Mouse (Mus musculus) limb, embryonic 13.5 days (tissue): ENCODE measurements at regions not wholly inside any gene's neighbourhood (a gene's known extent, or its start where the extent isn't known, plus 50 kb on each side); places are given as distances from the start of the nearest gene placed in this dataset.
"Not testable (repeated sequence)": the region's sequence is repeated elsewhere in the genome, so short reads cannot be mapped to it uniquely, and the experiment has no call there.

Experiments used
- ATAC-seq: fragments of 200-750 bp; cut with Nextera tagmentation; 2 replicates; pipeline ENCODE4 v1.8.0; 2017; ENCODE audit warnings: low read depth, moderate number of reproducible peaks, moderate TSS enrichment; ENCODE audit not compliant: low FRiP score
- H3K27ac ChIP-seq: fragments of 300-500 bp; sonication (generic); 2 replicates; pipeline ENCODE4 v1.5.1; 2015; ENCODE audit warnings: inconsistent platforms, mild to moderate bottlenecking, moderate library complexity
- H3K27me3 ChIP-seq: fragments of 300-500 bp; sonication (generic); 2 replicates; pipeline ENCODE4 v1.6.1; 2015; ENCODE audit warnings: mild to moderate bottlenecking, inconsistent platforms
- H3K36me3 ChIP-seq: fragments of 300-500 bp; sonication (generic); 2 replicates; pipeline ENCODE4 v1.6.1; 2015; ENCODE audit warnings: inconsistent platforms, mild to moderate bottlenecking, moderate library complexity
- H3K4me1 ChIP-seq: fragments of 300-500 bp; sonication (generic); 2 replicates; pipeline ENCODE4 v1.6.1; 2015; ENCODE audit warnings: inconsistent platforms
- H3K4me2 ChIP-seq: fragments of 300-500 bp; sonication (generic); replicated peaks from 2 replicates; pipeline ENCODE4 v1.6.1; 2015; ENCODE audit warnings: inconsistent platforms, mild to moderate bottlenecking, moderate library complexity
- H3K4me3 ChIP-seq: fragments of 300-500 bp; sonication (generic); 2 replicates; pipeline ENCODE4 v1.5.1; 2015; ENCODE audit warnings: moderate library complexity, mild to moderate bottlenecking, inconsistent platforms
- H3K9ac ChIP-seq: fragments of 300-500 bp; sonication (generic); 2 replicates; pipeline ENCODE4 v1.6.1; 2015; ENCODE audit warnings: mild to moderate bottlenecking, inconsistent platforms
- H3K9me3 ChIP-seq: fragments of 300-500 bp; sonication (generic); 2 replicates; pipeline ENCODE4 v1.6.1; 2016; ENCODE audit warnings: inconsistent platforms
- whole genome bisulfite sequencing: fragments of 180-500 bp; shearing (Covaris S2); methylation state at CpG from one replicate; pipeline ENCODE4 v1.1.7; 2015; 5-methylcytosine and 5-hydroxymethylcytosine counted together

- H3K9me3 ChIP-seq: peaks cover 20% of the 10 kb centered on the region
- not testable (repeated sequence) for H3K4me3 ChIP-seq, H3K36me3 ChIP-seq, H3K9ac ChIP-seq, H3K27ac ChIP-seq, H3K4me2 ChIP-seq, H3K27me3 ChIP-seq, H3K4me1 ChIP-seq, ATAC-seq
- WGBS: 74% methylated on average over 4 of the region's 4 CpGs
These were observed 188.2 kb upstream of the Asap2 start for GRCm38 (mm10) chr12:20802027-20802426.

GRCm38 (mm10) chr12:20805466-20805865, 184.8 kb upstream of the Asap2 start:
- H3K27me3 ChIP-seq, H3K27ac ChIP-seq, ATAC-seq, H3K4me2 ChIP-seq, H3K36me3 ChIP-seq, H3K4me1 ChIP-seq, H3K4me3 ChIP-seq, H3K9ac ChIP-seq: not testable (repeated sequence)
- H3K9me3 ChIP-seq: peaks cover 32% of the 10 kb centered on the region
- WGBS: 93% methylated on average over 5 of the region's 5 CpGs

GRCm38 (mm10) chr12:20806681-20807080, 183.6 kb upstream of the Asap2 start:
- Histone ChIP-seq H3K4me1 (no peaks in the 10 kb centered on the region), H3K4me2 (no peak overlapping the region), H3K9me3 (peaks cover 39% of the 10 kb centered on the region), H3K27ac (no peak overlapping the region), H3K9ac (no peak overlapping the region), H3K36me3 (no peaks in the 10 kb centered on the region), H3K4me3 (no peak overlapping the region), H3K27me3 (no peaks in the 10 kb centered on the region)
- ATAC-seq: no peak
- 97% methylated on average over 2 of the region's 2 CpGs for WGBS

- not testable (repeated sequence) for H3K4me1 ChIP-seq, H3K27ac ChIP-seq, H3K36me3 ChIP-seq, H3K4me3 ChIP-seq, H3K4me2 ChIP-seq, H3K9ac ChIP-seq, ATAC-seq
- Histone ChIP-seq H3K9me3 (peaks cover 46% of the 10 kb centered on the region), H3K27me3 (peaks cover 14% of the 10 kb centered on the region)
- 78% methylated on average over 6 of the region's 6 CpGs for WGBS
These were observed 176.4 kb upstream of the Asap2 start for GRCm38 (mm10) chr12:20813836-20814235.

GRCm38 (mm10) chr12:20815121-20815520, 175.1 kb upstream of the Asap2 start:
- Histone ChIP-seq H3K9ac (peak overlapping the region; percentile 48; the same call in 1 of the 2 replicates), H3K4me3 (peak overlapping the region; percentile 43), H3K9me3 (peaks cover 35% of the 10 kb centered on the region), H3K4me2 (peak overlapping the region; percentile 52), H3K27me3 (peaks cover 14% of the 10 kb centered on the region)
- H3K4me1 ChIP-seq, H3K27ac ChIP-seq, H3K36me3 ChIP-seq: not testable (repeated sequence)
- WGBS: 23% methylated on average over 40 of the region's 40 CpGs
- ATAC-seq: 0 out of 2 replicates have a peak, but pooled peaks have one; percentile 15

GRCm38 (mm10) chr12:20815599-20815998, 174.7 kb upstream of the Asap2 start:
- Histone ChIP-seq H3K36me3 (no peaks in the 10 kb centered on the region), H3K4me3 (peak overlapping the region; percentile 43), H3K9me3 (peaks cover 30% of the 10 kb centered on the region), H3K4me2 (peak overlapping the region; percentile 52), H3K9ac (peak overlapping the region; percentile 48; the same call in 1 of the 2 replicates), H3K4me1 (no peaks in the 10 kb centered on the region), H3K27ac (no peak overlapping the region), H3K27me3 (peaks cover 14% of the 10 kb centered on the region)
- 9% methylated on average over 34 of the region's 38 CpGs for WGBS
- ATAC-seq: peak; percentile 81

GRCm38 (mm10) chr12:20843661-20844320, 146.5 kb upstream of the Asap2 start:
- not testable (repeated sequence) for H3K9ac ChIP-seq, H3K4me2 ChIP-seq, H3K4me3 ChIP-seq, ATAC-seq, H3K4me1 ChIP-seq, H3K27me3 ChIP-seq, H3K36me3 ChIP-seq, H3K27ac ChIP-seq
- peaks cover 28% of the 10 kb centered on the region for H3K9me3 ChIP-seq
- 72% methylated on average over 4 of the region's 4 CpGs for WGBS

- H3K36me3 ChIP-seq, H3K27me3 ChIP-seq, ATAC-seq, H3K9ac ChIP-seq, H3K27ac ChIP-seq, H3K4me1 ChIP-seq: not testable (repeated sequence)
- Histone ChIP-seq H3K4me2 (peak overlapping the region; percentile 35), H3K9me3 (peaks cover 32% of the 10 kb centered on the region), H3K4me3 (peak overlapping the region; percentile 18; the same call in 1 of the 2 replicates)
- WGBS: 41% methylated on average over 7 of the region's 7 CpGs
These were observed 145.4 kb upstream of the Asap2 start for GRCm38 (mm10) chr12:20844873-20845272.

- 52% methylated on average over 17 of the region's 17 CpGs for WGBS
- ATAC-seq: no peak
- H3K27me3 ChIP-seq: no peaks in the 10 kb centered on the region
- no peaks in the 10 kb centered on the region for H3K36me3 ChIP-seq
- peaks cover 36% of the 10 kb centered on the region for H3K9me3 ChIP-seq
- H3K4me2 ChIP-seq: peak overlapping the region; percentile 35
- H3K4me3 ChIP-seq: peak overlapping the region; percentile 18
- no peaks in the 10 kb centered on the region for H3K4me1 ChIP-seq
- no peak overlapping the region for H3K27ac ChIP-seq
- H3K9ac ChIP-seq: no peak overlapping the region
These were observed 145.0 kb upstream of the Asap2 start for GRCm38 (mm10) chr12:20845297-20845696.

GRCm38 (mm10) chr12:20884104-20884503, 106.2 kb upstream of the Asap2 start:
- H3K9ac ChIP-seq, ATAC-seq, H3K36me3 ChIP-seq, H3K27ac ChIP-seq, H3K4me1 ChIP-seq, H3K4me2 ChIP-seq, H3K4me3 ChIP-seq, H3K27me3 ChIP-seq: not testable (repeated sequence)
- peaks cover 54% of the 10 kb centered on the region for H3K9me3 ChIP-seq
- 73% methylated on average over 6 of the region's 6 CpGs for WGBS

GRCm38 (mm10) chr12:20920653-20921397, 69.4 kb upstream of the Asap2 start:
- Histone ChIP-seq H3K36me3 (peaks cover 28% of the 10 kb centered on the region), H3K9ac (peak overlapping the region; percentile 93), H3K9me3 (peaks cover 25% of the 10 kb centered on the region), H3K4me3 (peak overlapping the region; percentile 86), H3K4me2 (peak overlapping the region; percentile 57), H3K27ac (peak overlapping the region; percentile 94)
- H3K27me3 ChIP-seq, H3K4me1 ChIP-seq: not testable (repeated sequence)
- under 1% methylated on average over 60 of the region's 87 CpGs for WGBS
- peak; percentile 100 for ATAC-seq

- H3K9me3 ChIP-seq: peaks cover 19% of the 10 kb centered on the region
- not testable (repeated sequence) for H3K27ac ChIP-seq, H3K9ac ChIP-seq, ATAC-seq, H3K27me3 ChIP-seq, H3K4me1 ChIP-seq
- H3K36me3 ChIP-seq: peaks cover 21% of the 10 kb centered on the region
- H3K4me2 ChIP-seq: peak overlapping the region; percentile 57
- peak overlapping the region; percentile 86 for H3K4me3 ChIP-seq
- WGBS: 13% methylated on average over 14 of the region's 15 CpGs
These were observed 68.7 kb upstream of the Asap2 start for GRCm38 (mm10) chr12:20921398-20922023.
